Mouse (Mus musculus): ENCODE results near the gene Armc12. TPM values are rescaled to one million over a fixed set of nuclear protein-coding genes. Genes with fewer than 3 reads are reported as not detected.
A peak's percentile ranks its signal among the peaks of the same experiment; 100 is the strongest.
"Not testable (repeated sequence)": the region's sequence is repeated elsewhere in the genome, so short reads cannot be mapped to it uniquely, and the experiment has no call there.

Armc12 gene
- total and polyA plus RNA-seq, 3 experiments = 0.15 TPM; not detected in 2

DNA sequence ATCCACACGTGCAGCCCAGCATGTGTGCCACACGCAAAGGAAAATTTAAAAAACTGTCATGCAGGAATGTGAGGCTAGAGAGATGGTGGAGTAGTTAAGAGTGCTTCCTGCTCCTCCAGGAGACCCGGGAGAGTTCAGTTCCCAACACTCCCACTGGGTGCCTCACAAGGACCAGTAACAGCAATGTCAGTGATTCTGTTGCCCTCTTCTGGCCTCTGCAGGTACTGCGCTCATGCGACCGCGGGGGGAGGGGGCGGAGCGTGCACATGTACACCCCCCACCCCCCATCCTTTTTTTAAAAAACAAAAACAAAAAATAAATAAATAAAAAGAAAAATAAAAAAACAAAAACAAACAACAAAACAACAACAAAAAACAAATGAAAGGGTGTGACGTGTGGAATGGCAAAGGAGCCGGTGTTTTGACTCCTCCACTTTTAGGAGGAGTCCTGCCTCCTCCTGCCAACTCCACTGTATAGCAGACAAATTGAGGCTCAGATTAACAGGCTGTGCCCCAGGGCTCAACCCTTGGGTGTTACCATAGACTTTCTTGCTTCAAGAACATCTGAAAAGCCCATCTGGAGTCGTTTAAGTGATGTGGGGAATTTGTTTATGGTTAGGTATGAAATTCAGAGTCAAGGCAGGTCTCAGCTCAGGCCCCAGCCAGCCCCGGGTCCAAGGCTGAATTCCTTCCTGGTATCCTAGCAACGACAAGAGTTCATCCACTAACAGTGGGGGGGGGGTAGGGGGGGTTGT, 22.6 kb downstream of the Armc12 start (continued):
- TF ChIP-seq POLR2A (IDR thresholded peaks at IDR 0.05; ENCODE audit: control insufficient read depth in 1 of 2, insufficient read depth in 1 of 2, low read depth in 1 of 2, low read length in 2 of 2, poor library complexity in 1 of 2) = no peak
- no peak for TF ChIP-seq MAFK (IDR thresholded peaks at IDR 0.05; ENCODE audit: borderline replicate concordance, low read depth, low read length)
- TF ChIP-seq BHLHE40 (IDR thresholded peaks at IDR 0.05; ENCODE audit: borderline replicate concordance, low read depth, low read length) = peak; percentile 52
- no peak for TF ChIP-seq KAT2A (conservative IDR thresholded peaks at IDR 0.05; ENCODE audit: low read depth, low read length)
- TF ChIP-seq MEF2A (IDR thresholded peaks at IDR 0.05; ENCODE audit: extremely low read depth, insufficient replicate concordance, low read depth, low read length, poor library complexity, severe bottlenecking) = no peak
- no peak for TF ChIP-seq JUND (IDR thresholded peaks at IDR 0.05; ENCODE audit: low read depth, low read length)
- no peak for TF ChIP-seq TAL1 (IDR thresholded peaks at IDR 0.05; ENCODE audit: low read length)
- TF ChIP-seq TCF12 (IDR thresholded peaks at IDR 0.05; ENCODE audit: low read depth, low read length) = no peak
- no peak for TF ChIP-seq E2F4 (IDR thresholded peaks at IDR 0.05; ENCODE audit: borderline replicate concordance, low read depth, low read length)
- no peak for TF ChIP-seq GATA1 (IDR thresholded peaks at IDR 0.05; ENCODE audit: low read depth, low read length)
- no peak for TF ChIP-seq POLR2AphosphoS2 (IDR thresholded peaks at IDR 0.05; ENCODE audit: low read length)
- TF ChIP-seq MYC (IDR thresholded peaks at IDR 0.05; ENCODE audit: low read depth, low read length) = no peak
- TF ChIP-seq USF1 (IDR thresholded peaks at IDR 0.05; ENCODE audit: low read depth, low read length) = 0 out of 2 replicates have a peak, but pooled peaks have one; percentile 19
- no peak for TF ChIP-seq UBTF (IDR thresholded peaks at IDR 0.05; ENCODE audit: borderline replicate concordance, insufficient read depth, low read depth, low read length)
- TF ChIP-seq MYB (IDR thresholded peaks at IDR 0.05; ENCODE audit: low read depth, low read length) = no peak
- TF ChIP-seq CTCF (IDR thresholded peaks at IDR 0.05 in 2 of 3, conservative IDR thresholded peaks at IDR 0.05 in 1 of 3; ENCODE audit: control insufficient read depth in 1 of 3, insufficient read depth in 1 of 3, low read depth in 2 of 3, low read length in 3 of 3, poor library complexity in 1 of 3, severe bottlenecking in 1 of 3) = peak; percentile 80 to 96 (median 92)
- no peak for TF ChIP-seq CHD2 (IDR thresholded peaks at IDR 0.05; ENCODE audit: low read length)
- TF ChIP-seq GABPA (IDR thresholded peaks at IDR 0.05; ENCODE audit: low read depth, low read length) = no peak

DNA sequence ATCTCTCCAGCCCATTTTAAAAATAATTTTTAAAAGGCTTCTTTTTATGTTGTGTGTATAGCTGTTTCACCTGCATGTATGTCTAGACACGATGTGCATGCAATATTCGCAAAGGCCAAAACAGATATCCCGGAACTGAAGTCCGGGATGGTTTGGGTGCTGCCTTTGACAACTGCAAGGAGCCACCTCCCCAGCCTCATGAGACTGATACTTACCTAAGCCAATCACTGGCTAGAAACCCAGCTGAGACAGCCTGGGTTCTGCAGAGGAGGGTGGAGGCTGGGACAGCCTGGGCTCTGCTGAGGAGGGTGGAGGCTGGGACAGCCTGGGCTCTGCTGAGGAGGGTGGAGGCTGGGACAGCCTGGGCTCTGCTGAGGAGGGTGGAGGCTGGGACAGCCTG, 23.4 kb downstream of the Armc12 start:
- DNase-seq (ENCODE audit: low read depth, low spot score); H3K79me2 ChIP-seq (ENCODE audit: control insufficient read depth, insufficient read depth, low read length, poor library complexity); H3K9ac ChIP-seq (ENCODE audit: control insufficient read depth, low read depth, low read length, poor library complexity, severe bottlenecking); H3K27ac ChIP-seq (ENCODE audit: control insufficient read depth, low read depth, low read length); H3K4me1 ChIP-seq (ENCODE audit: control insufficient read depth in 1 of 2, insufficient read depth in 2 of 2, low read length in 2 of 2); H3K36me3 ChIP-seq (ENCODE audit: control insufficient read depth in 1 of 2, insufficient read depth in 2 of 2, low read length in 2 of 2); H3K9me3 ChIP-seq (replicated peaks; ENCODE audit: insufficient read depth, low read length); H3K27me3 ChIP-seq (ENCODE audit: control insufficient read depth in 1 of 2, insufficient read depth in 2 of 2, low read length in 2 of 2); H3K4me3 ChIP-seq (ENCODE audit: control insufficient read depth in 1 of 2, insufficient read depth in 1 of 2, low read depth in 2 of 2, low read length in 2 of 2): not testable (repeated sequence)
